Mouse (Mus musculus): ENCODE data around the gene Gm13304. TPM values are rescaled to one million over a fixed set of nuclear protein-coding genes. Genes with fewer than 3 reads are reported as not detected.
"Not testable (repeated sequence)": the region's sequence is repeated elsewhere in the genome, so short reads cannot be mapped to it uniquely, and the experiment has no call there.

Gm13304 gene
- 1 to 10 TPM in 1 of 2 experiments, under 1 TPM in 1; 0.69 to 3.7 TPM for total RNA-seq (2021)
- long read RNA-seq, experiment 1, partial matches to known transcripts = 1 of 2 reads
- long read RNA-seq, experiment 1, other reads (novel, unspliced or antisense) = 0 of 2 reads
- long read RNA-seq, experiment 2 = 0 reads

DNA sequence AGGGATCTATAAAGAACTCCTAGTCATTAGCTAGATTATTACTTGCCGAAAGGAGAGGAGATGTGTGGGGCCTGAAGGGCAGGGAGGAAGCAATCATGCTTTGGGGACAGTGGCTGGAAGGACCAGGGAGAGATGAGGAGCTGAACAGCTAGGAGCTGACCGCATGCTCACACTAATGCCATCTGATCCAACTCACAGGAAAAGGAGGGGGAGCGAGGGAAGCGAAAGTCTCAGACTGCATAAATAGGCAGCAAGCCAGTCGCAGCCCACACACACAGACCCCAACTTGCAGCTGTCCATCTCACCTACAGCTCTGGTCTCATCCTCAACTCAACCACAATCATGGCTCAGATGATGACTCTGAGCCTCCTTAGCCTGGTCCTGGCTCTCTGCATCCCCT lies at the start of gene Gm13304:
Gene Gm13304, plus strand, starts transcription at position 301 of the 400 bp plus-strand sequence.
- DNase-seq = not testable (repeated sequence)

DNA sequence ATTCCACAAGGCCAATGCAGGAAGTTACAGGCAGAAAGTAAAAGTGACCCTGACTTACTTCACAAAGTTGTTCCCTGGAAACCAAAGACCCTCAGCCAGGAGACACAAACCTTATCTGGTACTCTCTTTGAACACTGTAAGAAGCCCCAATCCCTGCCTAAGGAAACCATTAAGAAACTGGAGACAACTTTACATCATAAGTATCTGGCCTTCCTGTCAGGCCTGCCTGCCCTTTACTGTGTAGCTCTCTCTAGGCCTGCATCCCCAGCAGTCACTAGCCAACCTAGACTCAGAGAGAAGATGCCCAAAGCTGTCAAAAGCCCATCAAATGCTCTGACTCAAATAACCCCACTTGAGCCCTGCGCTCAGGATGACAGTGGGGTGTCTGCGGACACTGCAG lies 23.7 kb upstream of the Gm13304 start, which contains the start of gene Gm3893:
Gene Gm3893, plus strand, starts transcription at position 301 of the 400 bp plus-strand sequence.
- DNase-seq = not testable (repeated sequence)

DNA sequence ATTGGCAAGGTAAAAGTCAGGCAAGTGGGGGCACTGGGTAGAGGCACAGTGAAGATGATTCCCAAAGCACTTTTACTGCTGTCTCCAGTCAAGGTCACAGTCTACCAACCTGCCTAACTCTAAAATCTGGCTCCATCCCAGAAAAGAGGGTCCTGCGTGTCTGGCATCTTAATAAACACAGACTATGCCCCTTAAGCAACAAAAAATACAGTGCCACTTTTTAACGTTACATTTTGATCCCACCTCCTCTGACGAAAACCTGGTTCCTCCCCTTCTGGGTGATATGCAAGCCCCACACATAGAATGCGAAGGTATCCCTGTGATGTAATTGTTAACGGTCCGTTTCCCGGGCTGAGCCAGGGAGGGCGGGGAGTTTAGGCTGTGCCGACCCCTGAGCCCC lies 38.5 kb downstream of the Gm13304 start, which contains the start of gene Gm13306:
Gene Gm13306, plus strand, starts transcription at position 301 of the 400 bp plus-strand sequence.
- not testable (repeated sequence) for DNase-seq

Other genes with a start within 250 kb of the Gm13304 start
- not detected for gene Gm21541, start 211.2 kb upstream of the Gm13304 start, total RNA-seq (2021)
- 1 to 10 TPM; 2.9 to 3.3 TPM for gene Gm20878, start 173.2 kb upstream of the Gm13304 start, total RNA-seq (2021)
- under 1 TPM; 0.89 to 0.99 TPM for gene Fam205a4, start 148.8 kb upstream of the Gm13304 start, total RNA-seq (2021)
- under 1 TPM in 1 of 2 experiments, not detected in 1; 0.66 TPM for gene Gm21093, start 80.1 kb upstream of the Gm13304 start, total RNA-seq (2021)
- gene Gm3893, start 23.6 kb upstream of the Gm13304 start, total RNA-seq (2021) = not detected
- 1 to 10 TPM in 1 of 2 experiments, not detected in 1; 1.5 TPM for gene Gm13306, start 38.6 kb downstream of the Gm13304 start, total RNA-seq (2021)
- 1 to 10 TPM in 1 of 2 experiments, under 1 TPM in 1; 0.56 to 1.2 TPM for gene Gm13305, start 53.8 kb downstream of the Gm13304 start, total RNA-seq (2021)
- under 1 TPM; 0.36 to 0.95 TPM for gene Gm10600, start 125.8 kb downstream of the Gm13304 start, total RNA-seq (2021)
- gene Ccl21b, start 140.9 kb downstream of the Gm13304 start, total RNA-seq (2021) = not detected
- gene Gm21953, start 179.4 kb downstream of the Gm13304 start, total RNA-seq (2021) = not detected
- gene Fam205a3, start 203.5 kb downstream of the Gm13304 start, total RNA-seq (2021) = not detected

Measured in adrenal gland, postnatal 36 days (tissue).